Mouse (Mus musculus): Measurements from ENCODE around the gene Hoxc12. TPM values are rescaled to one million over a fixed set of nuclear protein-coding genes. Genes with fewer than 3 reads are reported as not detected.

Hoxc12 gene
- polyA plus RNA-seq, 1 experiment = not detected

DNA sequence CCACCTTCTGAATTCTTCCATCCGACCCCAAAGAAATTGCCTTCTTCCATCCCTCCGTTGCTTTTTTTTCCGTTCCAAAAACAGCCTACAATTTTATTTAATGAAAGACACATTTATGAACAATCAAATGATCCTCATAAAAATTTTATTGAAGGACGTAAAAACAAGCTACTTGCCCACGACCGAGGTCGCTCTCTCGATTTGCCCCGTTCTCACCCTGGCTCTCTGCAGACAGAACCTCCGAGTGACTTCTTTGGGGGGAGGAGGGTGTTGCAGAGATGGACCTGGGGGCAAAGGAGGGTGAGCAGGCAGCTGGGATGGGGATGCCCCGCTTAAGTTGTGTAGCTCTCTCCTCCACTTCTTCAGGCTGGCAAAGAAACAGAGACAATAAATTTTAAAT, 43.8 kb downstream of the Hoxc12 start:
- DNase-seq (ENCODE audit: extremely low spot score in 1 of 2, low spot score in 1 of 2) = no peak

DNA sequence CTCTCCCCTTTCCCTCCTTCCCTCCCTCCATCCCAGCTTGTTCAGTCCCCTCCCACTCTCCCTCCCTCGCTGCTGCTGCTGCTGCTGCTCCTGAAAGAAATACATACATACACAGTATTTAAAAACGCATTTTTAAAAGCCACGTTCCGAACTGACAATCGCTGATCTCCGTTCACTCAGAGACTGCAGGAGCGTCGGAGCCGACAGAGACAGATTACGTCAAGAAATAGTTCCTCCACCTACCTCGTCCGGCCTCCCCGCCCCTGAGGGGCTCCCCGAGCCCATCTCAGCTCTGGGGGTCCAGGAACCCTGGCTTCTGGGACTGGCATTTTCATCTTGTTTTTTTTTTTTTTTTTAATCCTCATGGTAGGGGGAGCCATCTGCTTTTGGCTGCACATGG, 44.4 kb downstream of the Hoxc12 start:
- DNase-seq (ENCODE audit: extremely low spot score in 1 of 2, low spot score in 1 of 2) = no peak

DNA sequence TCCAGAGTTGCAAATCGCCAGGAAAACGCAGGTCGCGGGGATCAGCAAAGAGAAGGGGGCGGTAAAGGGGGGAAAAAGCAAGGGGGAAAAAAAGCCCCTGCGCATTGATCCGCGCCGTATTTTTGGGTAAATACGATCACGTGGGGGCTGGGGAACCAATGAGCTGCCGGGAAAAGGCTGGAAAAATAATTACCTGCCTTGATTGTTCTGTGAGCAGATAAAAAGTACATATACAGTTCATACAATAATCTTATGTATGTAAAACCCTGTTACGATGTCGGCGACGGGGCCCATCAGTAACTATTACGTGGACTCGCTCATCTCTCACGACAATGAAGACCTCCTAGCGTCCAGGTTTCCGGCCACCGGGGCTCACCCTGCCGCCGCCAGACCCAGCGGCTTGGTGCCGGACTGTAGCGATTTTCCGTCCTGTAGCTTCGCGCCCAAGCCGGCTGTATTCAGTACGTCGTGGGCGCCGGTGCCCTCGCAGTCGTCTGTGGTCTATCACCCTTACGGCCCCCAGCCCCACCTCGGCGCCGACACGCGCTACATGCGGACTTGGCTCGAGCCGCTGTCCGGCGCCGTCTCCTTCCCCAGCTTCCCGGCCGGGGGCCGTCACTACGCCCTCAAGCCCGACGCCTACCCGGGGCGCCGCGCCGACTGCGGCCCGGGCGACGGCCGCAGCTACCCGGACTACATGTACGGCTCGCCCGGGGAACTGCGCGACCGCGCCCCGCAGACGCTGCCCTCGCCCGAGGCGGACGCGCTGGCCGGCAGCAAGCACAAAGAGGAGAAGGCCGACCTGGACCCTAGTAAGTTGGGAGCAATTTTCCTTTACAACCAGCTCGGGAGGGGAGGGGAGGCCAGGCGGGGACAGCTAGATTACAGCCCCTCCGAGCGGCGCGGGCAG, 45.1 kb downstream of the Hoxc12 start:
- DNase-seq (ENCODE audit: extremely low spot score in 1 of 2, low spot score in 1 of 2) = no peak

- DNase-seq (ENCODE audit: extremely low spot score in 1 of 2, low spot score in 1 of 2) = no peak
Observed at GRCm38 (mm10) chr15:102983716-102984115, 47.2 kb downstream of the Hoxc12 start.

GRCm38 (mm10) chr15:102984521-102984920, 48.0 kb downstream of the Hoxc12 start:
- DNase-seq (ENCODE audit: extremely low spot score in 1 of 2, low spot score in 1 of 2) = no peak

GRCm38 (mm10) chr15:102984925-102985324, 48.4 kb downstream of the Hoxc12 start:
- no peak for DNase-seq (ENCODE audit: extremely low spot score in 1 of 2, low spot score in 1 of 2)

DNA sequence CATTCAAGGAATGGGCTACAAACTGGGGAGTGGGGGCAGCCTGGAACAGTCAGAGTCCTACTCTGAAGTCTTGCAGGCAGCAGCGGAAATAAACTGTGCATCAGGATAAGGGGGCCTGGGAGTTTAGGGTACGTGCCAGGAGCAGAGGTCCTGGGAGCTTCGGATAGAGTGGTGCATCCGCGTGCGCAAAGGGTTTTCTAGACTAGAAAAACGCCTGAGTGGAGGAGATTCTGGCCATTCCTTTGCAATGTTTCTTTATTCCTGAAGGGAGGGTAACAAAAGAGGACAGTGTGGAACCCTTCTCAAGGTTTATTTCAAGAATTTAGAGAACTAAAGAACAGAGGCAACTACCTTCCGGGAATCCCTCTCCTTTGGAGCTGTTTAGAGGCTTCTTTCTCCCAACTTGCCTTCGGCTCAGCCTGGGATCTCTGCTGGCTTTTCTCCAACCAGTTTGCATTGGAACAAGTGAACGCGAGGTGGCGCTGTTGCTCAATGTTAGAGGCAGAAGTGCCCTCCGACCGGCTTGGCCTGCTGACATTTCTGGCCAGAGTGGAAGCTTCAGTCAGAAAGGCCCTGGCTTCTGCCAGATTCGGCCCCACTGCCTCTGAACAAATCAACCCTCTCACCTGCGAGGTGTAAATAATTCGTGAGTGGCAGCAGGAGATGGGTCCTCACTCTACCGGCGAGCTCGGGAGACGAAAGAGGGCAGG, 50.7 kb downstream of the Hoxc12 start:
- DNase-seq (ENCODE audit: extremely low spot score in 1 of 2, low spot score in 1 of 2) = peak; percentile 44 to 93

- DNase-seq (ENCODE audit: extremely low spot score in 1 of 2, low spot score in 1 of 2) = no peak
Observed at GRCm38 (mm10) chr15:102988078-102988477, 51.5 kb downstream of the Hoxc12 start.

Other genes starting within 250 kb of the Hoxc12 start
- 64.9 and 69.7 TPM in 2 replicates for gene Calcoco1, start 214.6 kb upstream of the Hoxc12 start, polyA plus RNA-seq (2012; rRNA removed)
- gene Hoxc13, start 15.7 kb upstream of the Hoxc12 start, polyA plus RNA-seq (2012; rRNA removed) = not detected in 2 replicates
- not detected in 2 replicates for gene Hoxc11, start 17.7 kb downstream of the Hoxc12 start, polyA plus RNA-seq (2012; rRNA removed)
- not detected in 2 replicates for gene Hoxc10, start 30.0 kb downstream of the Hoxc12 start, polyA plus RNA-seq (2012; rRNA removed)
- gene Hoxc5, start 30.7 kb downstream of the Hoxc12 start, polyA plus RNA-seq (2012; rRNA removed) = not detected in 2 replicates
- not detected in 2 replicates for gene Hoxc9, start 39.7 kb downstream of the Hoxc12 start, polyA plus RNA-seq (2012; rRNA removed)
- not detected in 2 replicates for gene Hoxc8, start 53.9 kb downstream of the Hoxc12 start, polyA plus RNA-seq (2012; rRNA removed)
- gene Hoxc6, start 61.5 kb downstream of the Hoxc12 start, polyA plus RNA-seq (2012; rRNA removed) = not detected in 2 replicates
- gene Hoxc4, start 82.2 kb downstream of the Hoxc12 start, polyA plus RNA-seq (2012; rRNA removed) = 0.06 TPM in 1 of 2 replicates, not detected in the other
- gene Smug1, start 230.3 kb downstream of the Hoxc12 start, polyA plus RNA-seq (2012; rRNA removed) = 16.1 and 16.3 TPM in 2 replicates